Mouse (Mus musculus): ENCODE measurements around the gene Smim23. TPM values are rescaled to one million over a fixed set of nuclear protein-coding genes. Genes with fewer than 3 reads are reported as not detected.

Smim23 gene
- not detected in 2 replicates for total RNA-seq (2012; rRNA removed)

GRCm38 (mm10) chr11:32824505-32824904 lies at the start of gene Smim23:
Gene Smim23, minus strand, starts transcription at chr11:32824605.
- Histone ChIP-seq H3K9ac (ENCODE audit: insufficient read depth, low read depth, low read length, poor library complexity, severe bottlenecking) (no peak within 1 kb of the TSS), H3K4me1 (ENCODE audit: control insufficient read depth in 2 of 2, insufficient read depth in 2 of 2, low read length in 2 of 2, poor library complexity in 1 of 2) (no peaks in the 10 kb centered on the region), H3K4me3 (ENCODE audit: insufficient read depth in 1 of 2, low read depth in 1 of 2, low read length in 2 of 2, poor library complexity in 1 of 2, severe bottlenecking in 1 of 2) (no peak within 1 kb of the TSS), H3K9me3 (ENCODE audit: control insufficient read depth, insufficient read depth, low read depth, low read length) (no peaks in the 10 kb centered on the region), H3K27ac (ENCODE audit: insufficient read depth, low read depth, low read length, poor library complexity, severe bottlenecking) (no peak within 1 kb of the TSS), H3K36me3 (ENCODE audit: control insufficient read depth, insufficient read depth, low read length, poor library complexity, severe bottlenecking) (no peaks in the 10 kb centered on the region)
- no peak for TF ChIP-seq MAFK (IDR thresholded peaks at IDR 0.05; ENCODE audit: insufficient read depth, low read depth, low read length)
- no peak for TF ChIP-seq ZNF384 (IDR thresholded peaks at IDR 0.05; ENCODE audit: low read depth, low read length)
- no peak for TF ChIP-seq HCFC1 (IDR thresholded peaks at IDR 0.05; ENCODE audit: borderline replicate concordance, insufficient read depth, low read length)
- no peak for TF ChIP-seq ZC3H11A (IDR thresholded peaks at IDR 0.05; ENCODE audit: borderline replicate concordance, low read depth, low read length)
- no peak for TF ChIP-seq CHD2 (IDR thresholded peaks at IDR 0.05; ENCODE audit: low read depth, low read length)
- no peak for DNase-seq (ENCODE audit: low read depth, low spot score)
- in situ Hi-C loops (cut with MboI; ENCODE audit: low sequenced_read_pairs in 2 of 2, unreplicated experiment in 2 of 2) = no loop called here

GRCm38 (mm10) chr11:32868619-32869383 lies 44.4 kb upstream of the Smim23 start:
- no peak for DNase-seq (ENCODE audit: low read depth, low spot score)
- TF ChIP-seq ZNF384 (IDR thresholded peaks at IDR 0.05; ENCODE audit: low read depth, low read length) = no peak
- no peak for TF ChIP-seq HCFC1 (IDR thresholded peaks at IDR 0.05; ENCODE audit: borderline replicate concordance, insufficient read depth, low read length)
- no peak for TF ChIP-seq MAFK (IDR thresholded peaks at IDR 0.05; ENCODE audit: insufficient read depth, low read depth, low read length)
- no peak for TF ChIP-seq CHD2 (IDR thresholded peaks at IDR 0.05; ENCODE audit: low read depth, low read length)
- TF ChIP-seq ZC3H11A (IDR thresholded peaks at IDR 0.05; ENCODE audit: borderline replicate concordance, low read depth, low read length) = no peak
- Histone ChIP-seq H3K4me1 (ENCODE audit: control insufficient read depth in 2 of 2, insufficient read depth in 2 of 2, low read length in 2 of 2, poor library complexity in 1 of 2) (no peaks in the 10 kb centered on the region), H3K9ac (ENCODE audit: insufficient read depth, low read depth, low read length, poor library complexity, severe bottlenecking) (no peak overlapping the region), H3K36me3 (ENCODE audit: control insufficient read depth, insufficient read depth, low read length, poor library complexity, severe bottlenecking) (no peaks in the 10 kb centered on the region), H3K4me3 (ENCODE audit: insufficient read depth in 1 of 2, low read depth in 1 of 2, low read length in 2 of 2, poor library complexity in 1 of 2, severe bottlenecking in 1 of 2) (no peak overlapping the region), H3K27ac (ENCODE audit: insufficient read depth, low read depth, low read length, poor library complexity, severe bottlenecking) (no peak overlapping the region), H3K9me3 (ENCODE audit: control insufficient read depth, insufficient read depth, low read depth, low read length) (no peaks in the 10 kb centered on the region)
- in situ Hi-C loops (cut with MboI; ENCODE audit: low sequenced_read_pairs in 2 of 2, unreplicated experiment in 2 of 2) = no loop called here

GRCm38 (mm10) chr11:32864615-32865014 lies 40.2 kb upstream of the Smim23 start:
- no peak for DNase-seq (ENCODE audit: low read depth, low spot score)
- no peak overlapping the region for H3K9ac ChIP-seq (ENCODE audit: insufficient read depth, low read depth, low read length, poor library complexity, severe bottlenecking)
- no peaks in the 10 kb centered on the region for H3K36me3 ChIP-seq (ENCODE audit: control insufficient read depth, insufficient read depth, low read length, poor library complexity, severe bottlenecking)
- H3K27ac ChIP-seq (ENCODE audit: insufficient read depth, low read depth, low read length, poor library complexity, severe bottlenecking) = no peak overlapping the region
- in situ Hi-C loops (cut with MboI; ENCODE audit: low sequenced_read_pairs in 2 of 2, unreplicated experiment in 2 of 2) = no loop called here
- no peak overlapping the region for H3K4me3 ChIP-seq (ENCODE audit: insufficient read depth in 1 of 2, low read depth in 1 of 2, low read length in 2 of 2, poor library complexity in 1 of 2, severe bottlenecking in 1 of 2)
- no peaks in the 10 kb centered on the region for H3K9me3 ChIP-seq (ENCODE audit: control insufficient read depth, insufficient read depth, low read depth, low read length)
- no peaks in the 10 kb centered on the region for H3K4me1 ChIP-seq (ENCODE audit: control insufficient read depth in 2 of 2, insufficient read depth in 2 of 2, low read length in 2 of 2, poor library complexity in 1 of 2)
- TF ChIP-seq MAFK (IDR thresholded peaks at IDR 0.05; ENCODE audit: insufficient read depth, low read depth, low read length) = no peak
- no peak for TF ChIP-seq HCFC1 (IDR thresholded peaks at IDR 0.05; ENCODE audit: borderline replicate concordance, insufficient read depth, low read length)
- TF ChIP-seq ZNF384 (IDR thresholded peaks at IDR 0.05; ENCODE audit: low read depth, low read length) = no peak
- TF ChIP-seq ZC3H11A (IDR thresholded peaks at IDR 0.05; ENCODE audit: borderline replicate concordance, low read depth, low read length) = no peak
- TF ChIP-seq CHD2 (IDR thresholded peaks at IDR 0.05; ENCODE audit: low read depth, low read length) = no peak

- no peak overlapping the region for H3K9ac ChIP-seq (ENCODE audit: insufficient read depth, low read depth, low read length, poor library complexity, severe bottlenecking)
- peaks cover 0 to 2% of the 10 kb centered on the region in 2 experiments; a peak in 1 of 4 replicates for H3K4me1 ChIP-seq (ENCODE audit: control insufficient read depth in 2 of 2, insufficient read depth in 2 of 2, low read length in 2 of 2, poor library complexity in 1 of 2)
- H3K36me3 ChIP-seq (ENCODE audit: control insufficient read depth, insufficient read depth, low read length, poor library complexity, severe bottlenecking) = no peaks in the 10 kb centered on the region
- no peak overlapping the region for H3K27ac ChIP-seq (ENCODE audit: insufficient read depth, low read depth, low read length, poor library complexity, severe bottlenecking)
- TF ChIP-seq CHD2 (IDR thresholded peaks at IDR 0.05; ENCODE audit: low read depth, low read length) (no peak), ZC3H11A (IDR thresholded peaks at IDR 0.05; ENCODE audit: borderline replicate concordance, low read depth, low read length) (no peak), ZNF384 (IDR thresholded peaks at IDR 0.05; ENCODE audit: low read depth, low read length) (no peak), HCFC1 (IDR thresholded peaks at IDR 0.05; ENCODE audit: borderline replicate concordance, insufficient read depth, low read length) (no peak), MAFK (IDR thresholded peaks at IDR 0.05; ENCODE audit: insufficient read depth, low read depth, low read length) (no peak)
- no peak overlapping the region for H3K4me3 ChIP-seq (ENCODE audit: insufficient read depth in 1 of 2, low read depth in 1 of 2, low read length in 2 of 2, poor library complexity in 1 of 2, severe bottlenecking in 1 of 2)
- in situ Hi-C loops (cut with MboI; ENCODE audit: low sequenced_read_pairs in 2 of 2, unreplicated experiment in 2 of 2) = no loop called here
- H3K9me3 ChIP-seq (ENCODE audit: control insufficient read depth, insufficient read depth, low read depth, low read length) = no peaks in the 10 kb centered on the region
- no peak for DNase-seq (ENCODE audit: low read depth, low spot score)
Observed at GRCm38 (mm10) chr11:32857418-32857879, 33.0 kb upstream of the Smim23 start.
